Comparison of ENCODE assay signal across 11 mouse cellular contexts in genomic region chr10:121421657-121422290, GRCm38 (mm10).
"Had no signal": no experiment of that assay in that cellular context is flagged by ENCODE, and none has a peak within 500 bp of the region (broad histone marks: within the 10 kb centered on the region; RNA-seq: fewer than 3 reads in every experiment).

No protein-coding gene starts in this region.

- H3K4me2 ChIP-seq: limb, embryonic 15.5 days; liver, embryonic 12.5 days; lung, embryonic 14.5 days; midbrain, embryonic 12.5 days had no signal

- H3K27me3 ChIP-seq: limb, embryonic 15.5 days; liver, embryonic 12.5 days; midbrain, embryonic 12.5 days had no signal

- H3K4me3 ChIP-seq: left cerebral cortex, adult 2 months; limb, embryonic 15.5 days; liver, embryonic 12.5 days; midbrain, embryonic 12.5 days had no signal

- H3K9me3 ChIP-seq: limb, embryonic 15.5 days; liver, embryonic 12.5 days; midbrain, embryonic 12.5 days had no signal

- H3K9ac ChIP-seq: limb, embryonic 15.5 days; liver, embryonic 12.5 days; lung, embryonic 14.5 days; midbrain, embryonic 12.5 days had no signal

- H3K27ac ChIP-seq: left cerebral cortex, adult 2 months; limb, embryonic 15.5 days; liver, embryonic 12.5 days; midbrain, embryonic 12.5 days; stomach, postnatal 0 days had no signal

- ATAC-seq: liver, embryonic 12.5 days; midbrain, embryonic 16.5 days had no signal

- H3K36me3 ChIP-seq: limb, embryonic 15.5 days; midbrain, embryonic 12.5 days had no signal

- DNase-seq: kidney, postnatal 10 days; kidney, postnatal 4 days; lung, embryonic 14.5 days; right cerebral cortex, postnatal 14 days; thymus, postnatal 4 days had no signal
